Mouse (Mus musculus): ENCODE data around the gene Nos2.

- no peak for TF ChIP-seq POLR2A (IDR thresholded peaks at IDR 0.05; ENCODE audit: extremely low read depth, insufficient read depth, low read length)
- TF ChIP-seq CTCF (IDR thresholded peaks at IDR 0.05; ENCODE audit: low read depth, low read length): no peak
These were observed 33.9 kb upstream of the Nos2 start for GRCm38 (mm10) chr11:78886693-78887092.

Data from liver, adult 2 months (tissue).